Mouse (Mus musculus): ENCODE measurements around the gene Olfr56. TPM values are rescaled to one million over a fixed set of nuclear protein-coding genes. Genes with fewer than 3 reads are reported as not detected.

Gene Olfr56
- polyA plus RNA-seq, 1 experiment, result 0.08 TPM

GRCm38 (mm10) chr11:49089735-49090507 is 111.2 kb downstream of the Olfr56 start:
- no peak overlapping the region for H3K27ac ChIP-seq (ENCODE audit: insufficient read depth, low read length)

GRCm38 (mm10) chr11:49090551-49090950 is 111.9 kb downstream of the Olfr56 start:
- Histone ChIP-seq H3K4me3 (replicated peaks; ENCODE audit: insufficient read depth, low read depth, low read length) (no peak overlapping the region), H3K4me1 (ENCODE audit: control insufficient read depth, insufficient read depth, low read length) (no peaks in the 10 kb centered on the region), H3K27me3 (ENCODE audit: control insufficient read depth, insufficient read depth, low read length) (no peaks in the 10 kb centered on the region), H3K27ac (ENCODE audit: insufficient read depth, low read length) (no peak overlapping the region)
- TF ChIP-seq CTCF (IDR thresholded peaks at IDR 0.05; ENCODE audit: borderline replicate concordance, insufficient read depth, low read depth, low read length) (no peak), POLR2A (IDR thresholded peaks at IDR 0.05; ENCODE audit: borderline replicate concordance, insufficient read depth, low read length) (no peak)
- 87% methylated on average over 5 of the region's 5 CpGs for WGBS
- DNase-seq, result no peak

More at GRCm38 (mm10) chr11:49089735-49090507, 111.2 kb downstream of the Olfr56 start:
- TF ChIP-seq POLR2A (IDR thresholded peaks at IDR 0.05; ENCODE audit: borderline replicate concordance, insufficient read depth, low read length), result no peak
- no peak for TF ChIP-seq CTCF (IDR thresholded peaks at IDR 0.05; ENCODE audit: borderline replicate concordance, insufficient read depth, low read depth, low read length)
- H3K4me3 ChIP-seq (replicated peaks; ENCODE audit: insufficient read depth, low read depth, low read length), result no peak overlapping the region
- no peaks in the 10 kb centered on the region for H3K27me3 ChIP-seq (ENCODE audit: control insufficient read depth, insufficient read depth, low read length)
- no peaks in the 10 kb centered on the region for H3K4me1 ChIP-seq (ENCODE audit: control insufficient read depth, insufficient read depth, low read length)
- WGBS, result 80% methylated on average over 3 of the region's 3 CpGs
- no peak for DNase-seq

DNA sequence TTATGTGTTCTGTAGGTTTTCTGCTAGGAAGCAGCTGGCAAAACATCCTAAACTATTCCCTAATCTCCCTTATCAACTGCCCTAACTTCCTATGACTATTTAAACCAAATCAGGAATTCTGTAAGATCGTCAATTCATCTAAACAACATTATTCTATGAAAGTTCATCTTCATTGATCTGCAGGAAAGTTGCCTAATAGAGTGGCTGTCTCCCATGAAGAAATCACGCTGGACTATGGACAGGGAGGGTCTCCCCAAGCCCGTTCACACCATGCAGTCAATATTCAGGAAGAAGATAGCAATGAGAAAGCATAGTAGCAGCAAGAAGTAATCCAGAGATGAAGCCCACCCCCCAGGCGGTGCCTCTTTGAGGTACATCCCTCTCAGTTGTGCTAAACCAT is 112.5 kb downstream of the Olfr56 start:
- Histone ChIP-seq H3K4me3 (replicated peaks; ENCODE audit: insufficient read depth, low read depth, low read length) (no peak overlapping the region), H3K27me3 (ENCODE audit: control insufficient read depth, insufficient read depth, low read length) (no peaks in the 10 kb centered on the region), H3K27ac (ENCODE audit: insufficient read depth, low read length) (no peak overlapping the region), H3K4me1 (ENCODE audit: control insufficient read depth, insufficient read depth, low read length) (no peaks in the 10 kb centered on the region)
- no peak for DNase-seq
- no peak for TF ChIP-seq POLR2A (IDR thresholded peaks at IDR 0.05; ENCODE audit: borderline replicate concordance, insufficient read depth, low read length)
- TF ChIP-seq CTCF (IDR thresholded peaks at IDR 0.05; ENCODE audit: borderline replicate concordance, insufficient read depth, low read depth, low read length), result no peak
- 81% methylated on average over 4 of the region's 4 CpGs for WGBS

GRCm38 (mm10) chr11:49092053-49092586 is 113.4 kb downstream of the Olfr56 start:
- 100% methylated on average over 1 of the region's 1 CpGs for WGBS
- Histone ChIP-seq H3K27me3 (ENCODE audit: control insufficient read depth, insufficient read depth, low read length) (no peaks in the 10 kb centered on the region), H3K4me1 (ENCODE audit: control insufficient read depth, insufficient read depth, low read length) (no peaks in the 10 kb centered on the region), H3K27ac (ENCODE audit: insufficient read depth, low read length) (no peak overlapping the region), H3K4me3 (replicated peaks; ENCODE audit: insufficient read depth, low read depth, low read length) (no peak overlapping the region)
- DNase-seq, result no peak
- TF ChIP-seq POLR2A (IDR thresholded peaks at IDR 0.05; ENCODE audit: borderline replicate concordance, insufficient read depth, low read length) (no peak), CTCF (IDR thresholded peaks at IDR 0.05; ENCODE audit: borderline replicate concordance, insufficient read depth, low read depth, low read length) (no peak)

DNA sequence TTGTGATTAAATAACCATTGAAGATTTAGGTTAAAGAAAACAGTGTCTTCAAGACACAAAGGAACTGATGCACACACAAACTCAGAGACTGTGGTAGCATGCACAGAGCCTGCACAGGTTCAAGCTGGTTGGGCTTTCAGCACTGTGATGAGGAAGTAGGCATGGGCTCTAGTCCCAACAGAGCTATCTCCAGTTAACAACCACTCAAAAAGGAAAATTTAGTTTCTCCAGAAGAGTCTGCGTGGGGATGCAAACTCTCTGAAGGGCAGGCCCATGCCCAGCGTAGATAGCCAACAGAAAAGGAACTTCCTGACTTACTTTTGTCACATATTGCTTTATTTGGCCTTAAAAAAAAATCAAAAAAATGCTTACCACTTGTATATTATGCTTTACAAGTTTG is 114.1 kb downstream of the Olfr56 start:
- TF ChIP-seq POLR2A (IDR thresholded peaks at IDR 0.05; ENCODE audit: borderline replicate concordance, insufficient read depth, low read length) (no peak), CTCF (IDR thresholded peaks at IDR 0.05; ENCODE audit: borderline replicate concordance, insufficient read depth, low read depth, low read length) (no peak)
- H3K4me1 ChIP-seq (ENCODE audit: control insufficient read depth, insufficient read depth, low read length), result no peaks in the 10 kb centered on the region
- H3K27me3 ChIP-seq (ENCODE audit: control insufficient read depth, insufficient read depth, low read length), result no peaks in the 10 kb centered on the region
- no peak for DNase-seq
- no peak overlapping the region for H3K27ac ChIP-seq (ENCODE audit: insufficient read depth, low read length)
- no peak overlapping the region for H3K4me3 ChIP-seq (replicated peaks; ENCODE audit: insufficient read depth, low read depth, low read length)
- 92% methylated on average over 2 of the region's 2 CpGs for WGBS

DNA sequence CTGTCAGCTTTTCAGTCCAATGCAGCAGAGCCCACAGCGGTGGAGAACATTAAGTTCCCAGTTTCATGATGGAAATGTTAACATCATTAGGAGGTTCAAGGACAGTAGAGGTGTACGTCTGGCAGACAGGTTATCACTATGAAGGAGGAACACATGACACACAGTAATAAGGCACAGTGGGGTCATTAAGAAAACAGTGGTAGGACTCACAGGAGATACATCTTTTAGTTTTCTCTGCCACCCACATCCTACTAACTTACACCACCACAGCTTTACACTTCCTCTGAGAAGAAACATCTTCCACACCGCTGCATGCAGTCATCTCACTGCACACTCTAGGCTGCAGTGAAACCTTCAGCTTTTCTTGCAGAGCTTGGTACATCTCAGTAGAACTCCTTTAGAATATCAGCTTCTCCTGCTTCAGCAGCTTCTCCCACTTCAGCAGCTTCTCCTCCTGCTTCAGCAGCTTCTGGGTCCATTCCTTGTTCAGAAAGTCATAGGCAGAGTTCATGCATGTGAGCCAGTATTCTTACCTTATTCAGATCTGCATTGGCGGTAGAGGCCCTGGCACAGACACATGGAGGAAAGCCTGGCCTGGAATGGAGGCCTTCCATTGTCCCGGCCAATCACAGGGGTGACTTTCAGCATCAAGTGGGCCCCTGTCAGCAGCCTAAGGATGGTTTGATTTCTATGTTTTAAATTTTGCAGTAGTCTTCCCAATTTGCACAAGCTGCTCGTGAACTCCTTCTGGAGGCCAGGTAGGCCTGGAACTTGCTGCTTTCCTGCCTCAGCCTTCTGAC is 115.4 kb downstream of the Olfr56 start:
- Histone ChIP-seq H3K4me3 (replicated peaks; ENCODE audit: insufficient read depth, low read depth, low read length) (no peak overlapping the region), H3K4me1 (ENCODE audit: control insufficient read depth, insufficient read depth, low read length) (no peaks in the 10 kb centered on the region), H3K27ac (ENCODE audit: insufficient read depth, low read length) (no peak overlapping the region), H3K27me3 (ENCODE audit: control insufficient read depth, insufficient read depth, low read length) (no peaks in the 10 kb centered on the region)
- 87% methylated on average over 6 of the region's 6 CpGs for WGBS
- TF ChIP-seq CTCF (IDR thresholded peaks at IDR 0.05; ENCODE audit: borderline replicate concordance, insufficient read depth, low read depth, low read length) (no peak), POLR2A (IDR thresholded peaks at IDR 0.05; ENCODE audit: borderline replicate concordance, insufficient read depth, low read length) (no peak)
- DNase-seq, result no peak

- DNase-seq, result no peak
- H3K4me1 ChIP-seq (ENCODE audit: control insufficient read depth, insufficient read depth, low read length), result no peaks in the 10 kb centered on the region
- no peak overlapping the region for H3K4me3 ChIP-seq (replicated peaks; ENCODE audit: insufficient read depth, low read depth, low read length)
- H3K27ac ChIP-seq (ENCODE audit: insufficient read depth, low read length), result no peak overlapping the region
- no peak for TF ChIP-seq CTCF (IDR thresholded peaks at IDR 0.05; ENCODE audit: borderline replicate concordance, insufficient read depth, low read depth, low read length)
- TF ChIP-seq POLR2A (IDR thresholded peaks at IDR 0.05; ENCODE audit: borderline replicate concordance, insufficient read depth, low read length), result no peak
- H3K27me3 ChIP-seq (ENCODE audit: control insufficient read depth, insufficient read depth, low read length), result no peaks in the 10 kb centered on the region
- WGBS, result 68% methylated on average over 4 of the region's 4 CpGs
These were observed 116.7 kb downstream of the Olfr56 start for GRCm38 (mm10) chr11:49095367-49095766.

All from cerebellum, adult 2 months (tissue).